Mouse (Mus musculus): Measurements from ENCODE around the gene Ccm2l.

DNA sequence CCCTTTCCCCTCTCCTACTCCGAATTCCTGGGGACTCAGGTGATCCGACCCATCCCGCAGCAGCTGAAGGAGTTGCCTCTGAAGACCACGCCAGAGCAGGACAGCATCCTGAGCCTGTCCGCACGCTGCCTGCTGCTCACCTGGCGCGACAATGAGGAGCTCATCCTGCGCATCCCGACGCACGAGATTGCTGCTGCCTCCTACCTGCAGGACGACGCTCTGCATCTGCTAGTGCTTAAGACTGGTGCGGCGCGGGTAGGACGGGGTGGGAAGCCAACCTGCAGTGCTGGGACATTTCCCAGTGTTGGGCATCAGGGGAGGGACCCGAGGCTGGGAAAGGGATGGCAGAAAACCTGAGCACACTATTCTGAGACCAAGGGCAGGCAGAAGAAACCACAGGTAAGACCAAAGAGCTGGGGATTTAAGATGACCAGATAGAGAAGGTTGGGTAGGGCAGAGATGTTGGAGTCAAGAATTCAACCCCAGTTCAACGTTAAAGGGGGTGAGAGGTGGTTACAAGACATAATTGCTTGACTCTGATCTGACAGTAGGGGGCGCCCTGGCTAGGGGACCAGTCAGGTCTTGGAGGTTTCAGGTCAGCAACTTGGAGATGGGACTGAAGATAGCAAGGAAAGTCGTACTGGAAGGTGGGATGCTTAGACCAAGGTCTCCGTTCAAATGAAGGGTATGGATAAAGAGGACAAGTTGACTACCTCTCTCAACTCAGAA, 5.2 kb downstream of the Ccm2l start:
- no peak for TF ChIP-seq CTCF (IDR thresholded peaks at IDR 0.05; ENCODE audit: insufficient read depth, low read depth, low read length)
- no peak for TF ChIP-seq POLR2A (IDR thresholded peaks at IDR 0.05; ENCODE audit: insufficient read depth, low read depth, low read length)

Measured in olfactory bulb, adult 2 months (tissue).